Mouse (Mus musculus) lung, postnatal 0 days (tissue): ENCODE measurements around the gene Larp4b. TPM values are rescaled to one million over a fixed set of nuclear protein-coding genes. Genes with fewer than 3 reads are reported as not detected.
A peak's percentile ranks its signal among the peaks of the same experiment; 100 is the strongest.

Experiments used
- ATAC-seq: fragments of 200-750 bp; cut with Nextera tagmentation; 2 replicates; pipeline ENCODE4 v1.8.0; 2017; ENCODE audit warnings: moderate library complexity
- DNase-seq: peaks from one replicate; pipeline ENCODE4 v3.0.0-alpha.2; 2016; ENCODE audit warnings: low spot score
- H3K27ac ChIP-seq: fragments of 300-500 bp; sonication (generic); 2 replicates; pipeline ENCODE4 v1.5.1; 2014; ENCODE audit warnings: antibody characterized with exemption, mild to moderate bottlenecking, low read length, mixed read lengths
- H3K27me3 ChIP-seq: fragments of 300-500 bp; sonication (generic); replicated peaks from 2 replicates; pipeline ENCODE4 v1.6.1; 2014; ENCODE audit warnings: low read length, mixed read lengths; ENCODE audit not compliant: insufficient read depth
- H3K36me3 ChIP-seq: fragments of 300-500 bp; sonication (generic); 2 replicates; pipeline ENCODE4 v1.6.1; 2014; ENCODE audit warnings: low read length, mixed read lengths; ENCODE audit not compliant: insufficient read depth
- H3K4me1 ChIP-seq: fragments of 300-500 bp; sonication (generic); 2 replicates; pipeline ENCODE4 v1.6.1; 2014; ENCODE audit warnings: antibody characterized with exemption, low read depth, low read length, mixed read lengths; ENCODE audit not compliant: insufficient read depth
- H3K4me2 ChIP-seq: fragments of 300-500 bp; sonication (generic); replicated peaks from 2 replicates; pipeline ENCODE4 v1.6.1; 2014; ENCODE audit warnings: low read depth, mild to moderate bottlenecking, low read length, moderate library complexity, mixed read lengths
- H3K4me3 ChIP-seq: fragments of 300-500 bp; sonication (generic); 2 replicates; pipeline ENCODE4 v1.5.1; 2014; ENCODE audit warnings: low read depth, low read length
- H3K9ac ChIP-seq: fragments of 300-500 bp; sonication (generic); replicated peaks from 2 replicates; pipeline ENCODE4 v1.6.1; 2014; ENCODE audit warnings: low read depth, mild to moderate bottlenecking
- H3K9me3 ChIP-seq: fragments of 300-500 bp; sonication (generic); 2 replicates; pipeline ENCODE4 v1.6.1; 2016; ENCODE audit warnings: low read length, mixed read lengths
- CTCF ChIP-seq: IDR thresholded peaks from 2 replicates; pipeline ENCODE4 v1.5.1; 2016; ENCODE audit warnings: antibody characterized with exemption, mild to moderate bottlenecking
- EP300 ChIP-seq: IDR thresholded peaks from 2 replicates; pipeline ENCODE4 v1.6.1; 2016; ENCODE audit warnings: antibody characterized with exemption, mild to moderate bottlenecking, control low read depth
- WGBS: fragments of 180-500 bp; shearing (Covaris S2); extraction: QIAGEN DNeasy Blood & Tissue Kit; methylation state at CpG from one replicate; pipeline ENCODE4 v1.1.7; 2014; 5-methylcytosine and 5-hydroxymethylcytosine counted together
- polyA plus RNA-seq: library from polyadenylated mRNA; unstranded; fragments of >200 nt; fragmentation: Nextera tagmentation; extraction: Ambion mirVana; gene quantifications from 2 replicates; pipeline ENCODE4 v1.2.1, GENCODE M21; 2015

Gene Larp4b
- polyA plus RNA-seq, 1 experiment from 2014 or later: 27.7 TPM

GRCm38 (mm10) chr13:9136088-9136487 lies 42.4 kb downstream of the Larp4b start:
- H3K4me3 ChIP-seq: no peak overlapping the region
- ATAC-seq: no peak
- peaks cover 5% of the 10 kb centered on the region; the same call in 1 of the 2 replicates for H3K36me3 ChIP-seq
- no peak for TF ChIP-seq CTCF
- TF ChIP-seq EP300: no peak
- WGBS: 86% methylated on average over 6 of the region's 6 CpGs
- H3K27me3 ChIP-seq: no peaks in the 10 kb centered on the region
- H3K9ac ChIP-seq: no peak overlapping the region
- no peaks in the 10 kb centered on the region for H3K4me1 ChIP-seq
- no peaks in the 10 kb centered on the region for H3K9me3 ChIP-seq
- H3K4me2 ChIP-seq: no peak overlapping the region
- DNase-seq: no peak
- H3K27ac ChIP-seq: no peak overlapping the region

GRCm38 (mm10) chr13:9136733-9137132 lies 43.1 kb downstream of the Larp4b start:
- H3K9me3 ChIP-seq: no peaks in the 10 kb centered on the region
- no peak overlapping the region for H3K9ac ChIP-seq
- H3K27me3 ChIP-seq: no peaks in the 10 kb centered on the region
- H3K36me3 ChIP-seq: peaks cover 5% of the 10 kb centered on the region; the same call in 1 of the 2 replicates
- no peak overlapping the region for H3K27ac ChIP-seq
- H3K4me2 ChIP-seq: no peak overlapping the region
- ATAC-seq (no peak), DNase-seq (no peak)
- TF ChIP-seq EP300 (no peak), CTCF (peak; percentile 38)
- WGBS: 61% methylated on average over 4 of the region's 4 CpGs
- H3K4me1 ChIP-seq: no peaks in the 10 kb centered on the region
- H3K4me3 ChIP-seq: no peak overlapping the region

- DNase-seq (no peak), ATAC-seq (no peak)
- TF ChIP-seq EP300 (no peak), CTCF (no peak)
- H3K9ac ChIP-seq: no peak overlapping the region
- H3K9me3 ChIP-seq: no peaks in the 10 kb centered on the region
- H3K4me3 ChIP-seq: no peak overlapping the region
- 56% methylated on average over 6 of the region's 6 CpGs for WGBS
- no peak overlapping the region for H3K27ac ChIP-seq
- H3K4me2 ChIP-seq: no peak overlapping the region
- no peaks in the 10 kb centered on the region for H3K4me1 ChIP-seq
- H3K27me3 ChIP-seq: no peaks in the 10 kb centered on the region
- H3K36me3 ChIP-seq: peaks cover 9% of the 10 kb centered on the region
These were observed 45.8 kb downstream of the Larp4b start for GRCm38 (mm10) chr13:9139466-9139991.

- H3K27me3 ChIP-seq: no peaks in the 10 kb centered on the region
- H3K4me3 ChIP-seq: no peak overlapping the region
- no peak overlapping the region for H3K27ac ChIP-seq
- H3K36me3 ChIP-seq: peaks cover 9% of the 10 kb centered on the region
- peak; percentile 52 for DNase-seq
- no peak for TF ChIP-seq EP300
- TF ChIP-seq CTCF: no peak
- no peak overlapping the region for H3K4me2 ChIP-seq
- H3K9me3 ChIP-seq: no peaks in the 10 kb centered on the region
- ATAC-seq: peak; percentile 74
- WGBS: 70% methylated on average over 10 of the region's 10 CpGs
- no peak overlapping the region for H3K9ac ChIP-seq
- H3K4me1 ChIP-seq: no peaks in the 10 kb centered on the region
These were observed 46.5 kb downstream of the Larp4b start for GRCm38 (mm10) chr13:9140204-9140603.

- DNase-seq (no peak), ATAC-seq (no peak)
- H3K27me3 ChIP-seq: no peaks in the 10 kb centered on the region
- H3K9me3 ChIP-seq: no peaks in the 10 kb centered on the region
- H3K4me3 ChIP-seq: no peak overlapping the region
- no peak overlapping the region for H3K27ac ChIP-seq
- H3K4me1 ChIP-seq: no peaks in the 10 kb centered on the region
- peaks cover 9% of the 10 kb centered on the region for H3K36me3 ChIP-seq
- H3K4me2 ChIP-seq: no peak overlapping the region
- 76% methylated on average over 2 of the region's 2 CpGs for WGBS
- TF ChIP-seq EP300: no peak
- no peak for TF ChIP-seq CTCF
- no peak overlapping the region for H3K9ac ChIP-seq
These were observed 48.7 kb downstream of the Larp4b start for GRCm38 (mm10) chr13:9142371-9142770.

GRCm38 (mm10) chr13:9148830-9149229 lies 55.1 kb downstream of the Larp4b start:
- H3K9ac ChIP-seq: no peak overlapping the region
- no peaks in the 10 kb centered on the region for H3K4me1 ChIP-seq

More at GRCm38 (mm10) chr13:9148830-9149229, 55.1 kb downstream of the Larp4b start:
- Histone ChIP-seq H3K9me3 (no peaks in the 10 kb centered on the region), H3K4me3 (no peak overlapping the region), H3K27me3 (no peaks in the 10 kb centered on the region), H3K27ac (no peak overlapping the region), H3K36me3 (peaks cover 16% of the 10 kb centered on the region; the same call in 1 of the 2 replicates), H3K4me2 (no peak overlapping the region)
- WGBS: 87% methylated on average over 2 of the region's 2 CpGs
- no peak for DNase-seq
- ATAC-seq: no peak
- TF ChIP-seq CTCF (no peak), EP300 (no peak)
